Mouse (Mus musculus): ENCODE measurements around the gene Iscu.

- TF ChIP-seq CTCF (IDR thresholded peaks at IDR 0.05; ENCODE audit: insufficient read depth, low read depth, low read length) (no peak), POLR2A (IDR thresholded peaks at IDR 0.05; ENCODE audit: insufficient read depth, low read depth, low read length) (no peak)
Observed at GRCm38 (mm10) chr5:113764426-113764825, 8.1 kb upstream of the Iscu start.
